Mouse (Mus musculus) heart, adult 11 months (tissue): Measurements from ENCODE around the gene Gm4353.

ENCODE experiments used
- DNase-seq: peaks from one replicate; pipeline ENCODE4 v3.0.0; 2022

Gene Gm4353

DNA sequence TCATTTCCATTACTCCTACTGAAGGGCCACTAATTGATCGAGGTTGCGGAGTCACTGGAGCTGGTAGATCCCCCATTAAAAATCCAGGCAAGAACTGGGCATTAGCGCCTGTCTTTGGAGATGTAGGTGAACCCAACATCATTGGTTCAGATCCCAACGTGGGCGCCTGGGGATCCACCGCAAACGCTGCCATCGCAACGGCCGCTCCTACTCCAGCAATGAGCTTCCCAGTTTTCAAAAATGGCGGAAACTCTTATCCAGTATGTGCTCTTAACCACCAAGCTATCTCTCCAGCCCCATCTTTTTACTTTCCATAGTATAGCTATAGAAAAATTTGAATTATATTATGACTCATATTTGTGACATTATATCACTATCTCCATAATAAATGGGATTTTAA is at the start of gene Gm4353:
Gene Gm4353, minus strand, starts transcription at position 270 of the 400 bp plus-strand sequence.
- DNase-seq: peak; percentile 4

DNA sequence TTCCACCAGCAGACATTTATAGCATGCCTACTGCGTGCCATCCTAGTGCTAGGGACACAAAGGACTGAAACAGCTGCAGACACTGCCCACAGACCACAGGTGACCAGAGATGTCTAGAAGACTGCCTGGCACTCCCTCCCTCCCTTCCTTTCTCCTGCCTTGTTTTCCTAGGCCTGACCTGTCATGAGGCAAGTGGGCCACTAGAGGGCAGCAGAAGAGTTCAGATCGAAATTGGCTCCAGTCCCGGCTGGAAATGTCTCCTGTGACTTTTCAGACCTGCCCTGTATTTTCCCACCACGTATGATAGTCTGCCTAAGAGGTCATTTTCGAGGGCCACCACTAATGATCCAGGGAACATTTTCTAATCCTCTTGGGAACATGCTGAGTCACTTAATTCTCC is 47.6 kb upstream of the Gm4353 start:
- DNase-seq: peak; percentile 95

DNA sequence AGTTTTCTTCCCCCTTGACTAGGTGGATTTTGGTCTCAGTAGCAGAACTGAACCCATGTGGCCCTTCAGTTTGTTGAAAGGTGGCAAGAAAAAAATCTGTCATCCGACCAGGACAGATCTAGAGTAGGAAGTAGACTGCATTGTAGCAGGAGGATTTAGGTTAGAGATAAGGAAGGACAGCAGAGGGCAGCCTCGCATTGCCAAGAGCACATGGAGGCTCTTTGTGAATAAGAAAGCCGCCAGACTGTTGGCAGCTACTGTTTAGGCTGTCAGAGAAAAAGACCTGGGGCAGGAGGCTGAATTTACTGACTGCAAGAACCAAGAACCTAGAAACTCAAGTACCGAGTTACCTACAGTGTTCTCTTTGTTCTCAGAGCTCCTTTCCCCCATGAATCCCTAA is 47.0 kb upstream of the Gm4353 start:
- no peak for DNase-seq

DNA sequence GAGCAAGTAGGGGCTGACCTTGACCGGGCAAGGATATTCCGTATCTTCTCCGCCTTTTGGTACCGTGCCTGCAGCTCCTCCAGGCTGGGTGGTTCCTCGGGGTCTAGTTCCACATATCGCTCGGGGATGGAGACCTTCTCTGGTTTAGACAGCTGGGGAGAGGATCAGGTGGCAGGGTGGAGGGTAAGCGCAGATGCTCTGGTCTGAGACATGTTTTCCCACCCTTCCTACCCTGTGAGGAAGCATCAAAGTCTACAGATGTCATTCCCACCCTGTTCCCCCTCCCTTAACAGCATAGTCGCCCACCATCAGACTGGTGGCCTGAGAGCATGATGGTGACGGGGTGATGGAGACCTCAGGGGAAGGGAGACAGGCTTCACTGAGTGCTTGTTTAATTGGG is 44.9 kb upstream of the Gm4353 start:
- no peak for DNase-seq

DNA sequence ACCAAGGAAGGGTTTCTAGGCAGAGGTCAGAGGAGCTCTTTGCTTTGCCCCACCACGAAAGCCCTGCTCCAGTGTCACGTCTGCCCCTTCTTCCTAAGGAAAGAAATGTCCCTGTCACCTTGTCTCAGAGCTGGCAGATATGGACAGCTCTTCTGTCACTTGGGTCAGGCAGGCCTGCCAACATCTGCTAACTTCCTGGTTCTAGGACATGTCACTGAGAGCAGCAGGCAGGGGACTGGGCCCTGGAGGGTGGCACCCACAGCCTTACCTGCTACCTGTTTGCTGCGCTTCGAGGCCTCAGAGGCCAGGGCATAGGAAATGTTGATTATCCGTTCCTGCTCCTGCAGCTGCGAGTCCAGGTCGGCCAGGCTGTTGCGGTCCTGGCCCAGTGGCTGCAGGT is 43.9 kb upstream of the Gm4353 start:
- peak; percentile 92 for DNase-seq

DNA sequence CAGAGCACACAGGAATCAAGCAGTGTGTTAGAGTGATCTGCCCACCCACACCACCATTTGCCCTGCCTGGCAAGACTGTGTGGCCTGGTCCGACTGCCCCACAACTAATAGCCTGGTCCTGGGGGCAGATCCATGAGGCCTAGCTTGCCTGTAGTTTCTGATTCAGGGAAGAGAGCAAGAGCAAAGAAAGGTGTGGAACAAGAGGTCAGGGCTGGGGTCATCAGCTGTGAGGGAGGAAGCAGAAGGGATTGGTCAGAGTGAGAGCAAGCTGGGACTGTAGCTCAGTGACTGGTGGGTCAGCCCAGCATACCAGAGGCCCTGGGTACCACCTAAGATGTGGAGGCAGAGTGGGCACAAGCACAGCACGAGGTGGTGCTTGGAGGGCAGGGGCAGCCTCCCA is 42.6 kb upstream of the Gm4353 start:
- no peak for DNase-seq

DNA sequence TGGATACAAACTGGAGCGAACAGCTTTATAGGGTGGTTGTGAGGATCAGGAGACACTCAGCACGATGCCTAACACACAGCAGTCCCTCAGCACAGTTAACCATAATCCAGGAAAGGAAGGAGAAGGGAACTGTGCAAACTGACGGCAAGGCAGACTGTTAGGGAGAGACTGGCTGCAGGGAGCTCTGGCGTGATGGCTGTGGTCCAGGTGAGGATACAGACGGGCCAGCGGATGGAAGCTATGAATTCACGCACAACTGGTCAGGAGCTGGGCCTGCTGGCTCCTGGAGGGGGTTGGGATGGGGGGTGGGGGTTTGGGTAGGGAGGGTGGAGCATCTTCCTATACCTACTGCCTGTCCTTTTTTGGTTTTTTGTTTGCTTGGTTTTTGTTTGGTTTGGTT is 41.2 kb upstream of the Gm4353 start:
- DNase-seq: no peak

DNA sequence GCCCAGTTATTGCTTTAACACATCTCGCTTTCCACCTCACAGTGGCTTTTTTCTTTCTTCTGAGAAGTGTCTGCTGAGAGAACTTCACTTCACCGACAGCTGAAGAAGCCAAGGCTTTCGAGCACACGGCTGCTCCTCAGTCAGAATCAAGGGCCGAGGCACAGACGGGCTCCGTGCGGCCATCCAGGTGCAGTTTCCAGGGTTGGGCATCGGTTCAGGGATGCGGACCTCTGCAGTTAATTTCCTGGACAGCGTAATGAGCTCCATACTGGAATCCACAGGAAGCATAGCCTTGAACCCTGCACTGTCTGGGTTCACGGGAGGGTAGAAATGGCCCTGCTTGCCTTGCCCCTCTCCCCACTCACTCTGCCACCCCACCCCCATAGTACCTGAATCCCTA is 39.6 kb upstream of the Gm4353 start:
- DNase-seq: no peak

DNA sequence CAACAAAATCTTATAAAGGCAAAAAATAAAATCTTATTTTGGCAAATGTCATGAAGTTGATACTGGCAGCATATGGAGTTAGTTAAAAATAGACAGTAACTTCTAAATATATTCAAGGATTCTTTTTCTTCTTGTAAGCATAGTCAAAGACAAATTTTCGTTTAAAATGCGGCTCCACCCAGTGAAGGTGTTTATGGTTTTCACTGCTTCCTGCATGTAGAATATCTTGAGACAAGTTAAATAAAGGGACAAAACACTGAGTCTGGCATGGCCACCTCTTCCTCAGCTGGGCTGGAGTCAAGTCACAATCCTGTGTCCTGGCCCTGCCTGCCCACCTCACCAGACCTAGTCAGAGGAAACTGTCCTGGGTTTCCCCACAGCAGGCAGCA is 39.2 kb upstream of the Gm4353 start:
- DNase-seq: no peak

DNA sequence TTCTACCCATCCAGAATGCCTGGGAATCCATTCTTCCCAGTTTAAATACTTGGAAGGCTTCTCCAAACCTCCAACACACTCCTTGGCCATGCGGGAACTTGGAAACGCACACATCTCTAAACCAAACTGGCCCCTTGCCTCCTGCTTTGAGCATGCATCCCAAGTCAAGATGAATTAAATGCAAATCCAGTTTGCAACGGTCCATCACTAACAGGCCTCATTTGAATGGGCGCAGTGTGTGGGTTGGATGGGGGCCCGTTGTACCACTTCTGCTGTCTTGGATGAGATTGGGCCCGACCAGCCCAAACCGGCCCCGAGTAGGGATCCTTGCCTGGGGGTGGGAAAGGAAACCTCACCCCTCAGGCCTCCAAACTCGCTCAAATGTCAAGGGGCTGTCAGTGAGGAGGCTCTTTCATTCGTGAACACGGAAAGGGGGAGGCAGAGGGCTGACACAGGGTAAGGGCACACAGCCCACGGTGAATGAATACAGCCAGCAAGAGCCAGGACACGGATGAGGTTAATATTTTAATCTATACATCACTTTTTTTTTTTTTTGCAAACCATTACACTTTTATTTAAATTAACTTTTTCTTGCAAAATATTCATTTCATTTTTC is 38.7 kb upstream of the Gm4353 start:
- DNase-seq: no peak

DNA sequence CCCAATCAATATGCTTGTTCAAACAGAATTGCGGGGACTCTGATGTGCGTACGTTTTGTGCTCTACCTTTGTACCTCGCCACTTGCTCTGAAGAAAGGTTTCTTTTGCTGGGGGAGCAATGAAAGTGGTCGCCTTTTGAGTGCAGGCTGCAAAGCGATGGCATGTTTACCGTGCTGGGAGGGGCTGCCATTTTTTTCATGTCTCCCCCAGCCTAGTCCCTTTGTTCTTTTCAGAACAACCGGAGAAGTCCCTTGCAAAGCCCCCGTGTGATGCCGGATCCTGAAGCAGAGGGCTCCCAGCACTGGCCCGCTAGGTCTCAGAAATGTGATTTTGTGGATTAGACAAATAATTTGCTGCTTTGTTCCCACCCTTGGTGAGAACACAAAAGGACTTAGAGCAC is 36.8 kb upstream of the Gm4353 start:
- DNase-seq: peak; percentile 80

DNA sequence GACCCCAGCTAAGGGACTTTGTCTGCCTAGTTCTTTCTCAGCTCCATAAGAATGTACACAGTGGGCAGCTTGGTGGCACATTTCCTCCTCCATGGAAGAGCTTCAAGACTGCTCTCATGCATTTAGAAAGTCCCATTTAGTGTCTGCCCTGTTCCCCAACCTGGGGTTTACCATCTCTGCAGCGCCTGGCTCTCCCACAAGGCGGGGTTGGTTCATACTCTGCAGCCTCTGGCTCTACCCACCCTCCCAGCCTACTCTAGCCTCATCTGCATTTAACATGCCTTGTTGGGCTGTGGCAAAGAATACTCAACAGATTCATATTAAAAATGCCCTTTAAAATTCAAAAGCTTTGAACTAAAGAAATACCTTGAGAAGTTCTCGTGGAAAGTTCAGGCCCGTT is 36.3 kb upstream of the Gm4353 start:
- peak; percentile 74 for DNase-seq

DNA sequence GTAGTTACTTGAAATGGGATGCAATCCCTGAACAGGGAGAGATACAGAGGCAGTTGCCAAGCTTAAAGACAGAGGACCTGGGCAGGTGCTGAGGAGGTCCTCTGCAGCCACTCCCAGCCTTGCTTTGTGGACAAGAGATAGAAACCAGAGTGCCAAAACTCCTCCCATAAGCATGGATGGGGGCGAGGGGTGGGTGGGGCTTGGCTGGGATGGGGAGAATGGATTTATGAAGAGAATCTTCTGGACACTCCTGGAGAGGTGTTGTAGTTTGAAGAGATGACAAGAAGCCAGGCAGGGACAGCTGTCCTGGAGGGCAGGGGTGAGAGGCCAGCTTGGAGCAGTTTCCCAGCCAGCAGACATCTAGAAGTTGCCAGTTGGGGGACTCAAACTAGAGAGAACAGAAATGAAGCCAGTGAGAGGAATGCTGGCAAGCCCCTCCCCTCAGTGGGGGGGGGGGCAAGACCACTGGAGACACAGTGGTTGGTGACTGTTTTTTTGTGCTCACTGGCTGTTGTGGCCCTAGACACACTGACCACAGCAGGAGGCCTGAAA is 34.9 kb upstream of the Gm4353 start:
- peak; percentile 54 for DNase-seq

DNA sequence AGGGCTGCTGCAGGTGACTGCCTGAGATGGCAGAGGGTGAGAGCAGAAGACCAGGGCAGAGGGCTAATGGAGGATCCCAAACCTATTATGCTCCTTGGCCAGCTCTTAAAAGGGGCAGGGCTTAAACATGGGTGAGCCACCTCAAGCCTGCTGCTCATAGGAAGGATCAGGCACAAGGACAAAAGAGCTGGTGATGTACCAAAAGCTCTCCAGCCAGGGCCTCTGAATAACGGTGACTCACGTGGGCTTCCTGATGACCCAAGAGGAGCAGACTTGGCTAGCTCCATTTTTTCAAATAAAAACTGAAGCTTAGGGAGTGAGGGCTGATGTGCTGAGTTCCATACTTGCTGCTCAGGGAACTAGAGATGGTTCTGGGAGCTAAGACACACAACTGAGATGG is 31.6 kb upstream of the Gm4353 start:
- DNase-seq: peak; percentile 83

DNA sequence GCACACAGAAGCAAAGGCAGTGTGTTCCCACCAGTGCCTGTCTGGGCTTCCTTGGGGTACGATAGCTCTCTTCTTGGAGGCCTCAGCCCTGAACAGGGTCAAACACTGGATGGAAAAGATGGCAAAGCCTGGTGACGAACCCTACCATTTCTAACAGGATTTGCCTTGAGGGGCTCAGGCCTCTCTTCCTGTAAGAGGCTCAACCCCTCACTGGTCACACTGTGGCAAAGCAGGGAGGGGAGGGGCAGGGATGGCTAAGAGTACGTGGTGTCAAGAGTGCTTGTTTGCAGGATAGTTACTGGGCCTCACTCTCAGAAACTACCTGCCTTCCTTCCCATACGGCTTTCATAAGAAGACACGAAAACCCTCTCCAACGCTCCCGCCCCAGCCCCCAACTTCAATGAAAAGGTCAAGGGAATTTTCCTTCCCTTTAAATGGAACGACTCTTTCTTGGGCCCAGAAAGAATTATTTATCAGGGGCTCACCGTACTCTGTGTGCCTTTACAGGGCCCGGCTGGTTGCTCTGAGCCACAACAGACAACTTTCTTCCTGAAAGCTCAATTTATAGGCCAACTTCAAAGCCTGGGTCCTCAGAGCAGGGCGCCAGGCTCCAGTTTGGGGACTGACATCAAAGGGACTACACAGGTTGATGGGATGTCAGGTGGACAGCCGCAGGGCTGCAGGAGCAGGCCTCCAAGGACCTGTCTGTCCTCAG is 30.9 kb upstream of the Gm4353 start:
- peak; percentile 78 for DNase-seq

DNA sequence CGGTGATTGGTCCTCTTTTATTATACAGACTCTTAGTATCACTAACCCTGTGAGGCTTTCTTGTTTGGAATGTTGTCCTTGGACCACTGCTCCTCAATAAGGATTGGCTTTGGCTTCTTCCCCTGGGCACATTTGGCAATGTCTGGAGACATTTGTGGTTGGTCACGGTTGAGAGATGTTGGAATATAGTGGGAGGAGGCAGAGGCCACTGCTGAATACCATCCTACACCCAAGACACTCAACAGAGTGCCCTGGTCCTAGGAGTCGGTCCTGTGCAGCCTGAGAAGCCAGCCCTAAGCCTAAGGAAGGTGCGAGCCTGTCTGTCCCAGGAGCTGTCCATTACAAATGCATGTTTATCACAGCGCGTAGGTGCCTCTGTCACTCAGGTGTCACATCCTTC is 27.1 kb upstream of the Gm4353 start:
- DNase-seq: peak; percentile 68

DNA sequence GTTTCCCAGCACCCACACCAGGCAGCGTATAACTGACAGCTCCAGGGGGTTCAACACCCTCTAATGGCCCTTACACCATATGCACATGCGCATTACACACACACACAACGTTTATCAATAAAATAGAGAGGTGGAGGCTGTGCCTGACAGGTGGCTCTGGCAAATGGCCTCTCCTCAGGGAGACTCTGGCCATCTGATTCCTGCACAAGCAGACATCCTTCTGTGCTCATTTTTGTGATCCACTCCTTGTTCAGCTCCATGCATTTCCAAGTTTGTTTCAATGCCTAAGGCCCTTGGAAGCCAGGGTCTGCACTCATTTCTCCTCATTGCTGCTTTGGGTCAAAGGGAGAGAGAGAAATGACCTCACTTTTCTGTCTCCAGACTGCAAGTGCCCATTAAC is 26.2 kb upstream of the Gm4353 start:
- DNase-seq: peak; percentile 64

DNA sequence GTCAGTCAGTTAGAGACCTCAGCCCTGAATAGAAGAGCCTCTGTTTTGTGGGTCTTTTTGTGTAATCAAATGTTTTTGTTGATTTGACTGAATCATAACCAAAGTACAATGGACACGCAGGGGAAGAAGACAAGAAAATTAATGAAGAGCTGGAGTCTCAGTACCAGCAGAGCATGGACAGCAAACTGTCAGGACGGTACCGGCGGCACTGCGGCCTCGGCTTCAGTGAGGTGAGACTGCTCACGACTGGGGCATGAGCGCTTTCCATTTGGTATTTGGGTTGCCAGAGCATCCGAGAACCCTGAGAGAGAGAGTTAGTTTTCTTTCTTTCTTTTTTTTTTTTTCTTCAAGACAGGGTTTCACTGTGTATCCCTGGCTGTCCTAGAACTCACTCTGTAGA is 18.7 kb upstream of the Gm4353 start:
- peak; percentile 70 for DNase-seq

DNA sequence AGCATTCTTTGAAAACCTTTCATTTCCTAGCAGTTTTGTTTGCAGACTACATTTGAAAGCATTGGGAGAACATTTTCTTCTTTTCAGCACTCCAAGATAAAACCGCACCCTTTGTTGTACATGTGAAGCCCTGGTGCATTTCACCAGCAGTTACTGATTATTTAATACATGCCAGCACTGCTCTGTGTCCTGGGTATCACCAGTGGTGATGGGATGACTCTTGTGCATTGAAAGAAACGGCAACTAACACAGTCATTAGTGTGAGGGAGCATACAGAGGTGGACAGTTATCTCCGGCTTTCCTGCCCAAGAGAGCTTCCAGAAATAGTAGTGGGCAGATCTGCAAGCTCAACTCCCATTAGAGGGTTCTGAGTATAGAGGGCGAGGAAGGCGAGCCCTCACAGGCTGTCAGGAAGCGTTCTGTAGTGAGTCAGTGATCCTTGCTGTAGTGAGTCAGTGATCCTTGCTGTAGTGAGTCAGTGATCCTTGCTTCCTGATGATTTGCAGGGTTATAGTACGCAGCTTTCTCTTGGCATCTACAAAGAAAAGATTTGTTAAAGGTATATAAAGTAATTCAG is 15.6 kb upstream of the Gm4353 start:
- peak; percentile 93 for DNase-seq

DNA sequence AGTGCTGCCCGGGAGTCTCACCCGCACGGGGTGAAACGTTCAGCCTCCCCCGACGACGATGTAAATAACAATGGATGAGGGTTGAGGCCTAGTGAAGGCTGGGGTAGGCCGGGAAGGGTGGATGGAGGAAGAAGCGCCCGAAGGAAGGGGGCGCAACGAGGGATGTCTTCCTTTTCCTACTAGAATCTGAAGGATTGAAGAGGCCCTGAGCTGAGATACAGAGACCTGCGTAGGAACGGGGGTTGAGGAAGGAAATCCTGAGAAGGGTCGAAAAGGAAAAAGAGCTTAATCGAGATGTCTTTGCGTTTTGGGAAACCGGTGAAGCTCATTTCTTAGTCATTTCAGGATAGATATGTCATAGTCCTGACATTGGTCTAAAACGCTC is 9.0 kb upstream of the Gm4353 start:
- no peak for DNase-seq

DNA sequence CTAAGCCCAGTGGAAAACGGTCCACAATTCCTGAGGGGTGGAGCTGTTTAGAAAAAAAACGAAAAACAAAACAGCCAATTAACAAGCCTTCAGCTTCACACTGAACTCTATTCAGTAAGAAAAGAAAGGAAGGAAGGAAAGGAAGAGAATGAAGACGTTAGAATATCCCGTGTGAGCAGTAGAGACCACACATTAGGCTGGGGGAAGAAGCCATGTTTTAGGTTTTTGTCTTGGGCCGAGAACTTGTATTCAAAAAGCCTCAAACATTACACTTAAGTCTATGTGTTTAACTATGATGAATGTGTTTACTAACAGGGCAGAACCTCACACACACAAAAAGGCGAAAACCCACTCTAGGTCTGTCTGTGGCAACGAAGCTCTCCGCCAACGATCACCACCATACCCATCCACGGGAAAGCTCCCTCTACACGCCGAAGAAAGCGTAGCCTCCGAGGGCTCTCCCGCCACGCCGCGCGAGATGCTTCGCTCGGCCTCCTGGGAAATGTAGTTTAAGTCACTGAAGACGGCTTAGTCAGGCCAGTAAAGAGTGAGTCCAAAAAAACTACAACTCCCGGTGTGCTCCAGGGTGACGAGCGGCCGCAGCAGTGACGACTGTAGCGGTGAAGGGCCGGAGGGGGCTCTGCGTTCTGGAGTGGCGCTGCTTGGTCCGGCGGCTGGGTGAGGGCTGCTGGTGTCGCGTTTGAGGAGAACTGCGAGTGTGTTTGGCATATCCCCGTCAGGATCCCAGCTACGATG is 8.5 kb upstream of the Gm4353 start:
- peak; percentile 100 for DNase-seq

DNA sequence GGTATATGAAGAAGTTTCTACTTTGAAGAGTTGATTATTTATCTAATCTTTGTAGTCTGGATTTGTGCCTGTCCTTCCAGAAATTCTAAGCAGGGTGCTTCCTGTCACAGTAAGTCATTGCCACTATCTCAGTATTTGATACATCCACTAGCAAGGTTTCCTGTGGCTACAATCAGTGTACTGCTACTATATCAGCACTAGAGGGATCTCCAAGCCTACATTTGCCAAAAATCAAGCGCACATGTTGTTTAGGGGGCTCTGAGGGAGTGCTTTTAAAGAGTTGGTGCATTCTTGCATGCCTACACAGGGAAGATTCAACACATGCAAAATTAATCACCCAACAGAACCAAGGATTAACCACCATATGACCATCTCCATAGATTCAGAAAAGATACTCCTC is 23.7 kb downstream of the Gm4353 start:
- peak; percentile 7 for DNase-seq

DNA sequence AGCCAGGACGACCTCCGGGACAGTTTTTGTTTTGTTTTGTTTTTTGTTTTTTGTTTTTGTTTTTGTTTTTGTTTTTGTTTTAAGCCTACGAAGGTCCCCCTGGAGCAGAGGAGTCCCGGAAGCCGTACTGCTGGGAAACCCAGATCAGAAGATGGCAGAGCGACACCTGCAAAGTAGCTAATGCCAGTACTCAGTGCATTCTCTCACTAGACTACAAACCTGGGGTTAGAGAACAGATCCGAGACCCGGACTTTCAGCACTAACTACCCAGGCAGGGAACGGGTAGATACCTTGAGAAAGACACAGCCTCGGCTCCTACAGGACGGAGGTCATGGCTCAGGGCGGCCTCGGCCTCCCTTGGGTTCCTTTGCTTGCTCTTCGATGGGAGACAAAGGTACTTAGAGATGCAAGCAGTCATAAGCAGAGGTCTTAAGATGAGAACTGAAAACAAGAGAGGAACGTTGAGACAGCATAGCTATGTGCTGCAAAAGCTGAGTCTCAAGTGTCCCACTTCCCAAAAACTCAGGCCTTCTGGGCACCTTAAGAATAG is 43.9 kb downstream of the Gm4353 start:
- peak; percentile 87 for DNase-seq
